Mouse (Mus musculus) forebrain, embryonic 16.5 days (tissue): ENCODE data around the gene Kctd3. TPM values are rescaled to one million over a fixed set of nuclear protein-coding genes. Genes with fewer than 3 reads are reported as not detected.

Experiments
- ATAC-seq: fragments of 200-750 bp; cut with Nextera tagmentation; 2 replicates; pipeline ENCODE4 v1.8.0; 2017; ENCODE audit warnings: mild to moderate bottlenecking, moderate library complexity
- H3K27ac ChIP-seq: fragments of 300-500 bp; sonication (generic); 2 replicates; pipeline ENCODE4 v1.5.1; 2014; ENCODE audit warnings: low read length, control low read depth
- H3K27me3 ChIP-seq: fragments of 300-500 bp; sonication (generic); replicated peaks from 2 replicates; pipeline ENCODE4 v1.6.1; 2014; ENCODE audit warnings: low read length; ENCODE audit not compliant: control insufficient read depth, insufficient read depth
- H3K36me3 ChIP-seq: fragments of 300-500 bp; sonication (generic); 2 replicates; pipeline ENCODE4 v1.6.1; 2014; ENCODE audit not compliant: control insufficient read depth, insufficient read depth
- H3K4me1 ChIP-seq: fragments of 300-500 bp; sonication (generic); replicated peaks from 2 replicates; pipeline ENCODE4 v1.6.1; 2014; ENCODE audit warnings: low read length; ENCODE audit not compliant: control insufficient read depth, insufficient read depth
- H3K4me2 ChIP-seq: fragments of 300-500 bp; sonication (generic); 2 replicates; pipeline ENCODE4 v1.6.1; 2014; ENCODE audit warnings: mild to moderate bottlenecking, low read length, control low read depth
- H3K4me3 ChIP-seq: fragments of 300-500 bp; sonication (generic); replicated peaks from 2 replicates; pipeline ENCODE4 v1.5.1; 2014; ENCODE audit warnings: mild to moderate bottlenecking, low read length, control low read depth
- H3K9ac ChIP-seq: fragments of 300-500 bp; sonication (generic); replicated peaks from 2 replicates; pipeline ENCODE4 v1.6.1; 2014; ENCODE audit warnings: low read depth, low read length, control low read depth
- H3K9me3 ChIP-seq: fragments of 300-500 bp; sonication (generic); 2 replicates; pipeline ENCODE4 v1.6.1; 2016; ENCODE audit warnings: low read length; ENCODE audit not compliant: control insufficient read depth
- WGBS: fragments of 180-500 bp; shearing (Covaris S2); extraction: QIAGEN DNeasy Blood & Tissue Kit; methylation state at CpG from one replicate; pipeline ENCODE4 v1.1.7; 2014; 5-methylcytosine and 5-hydroxymethylcytosine counted together
- polyA plus RNA-seq: library from polyadenylated mRNA; unstranded; fragments of >200 nt; fragmentation: Nextera tagmentation; extraction: Ambion mirVana; gene quantifications from 2 replicates; pipeline ENCODE4 v1.2.1, GENCODE M21; 2015

Gene Kctd3
- 43.9 and 46.7 TPM in 2 replicates for polyA plus RNA-seq

DNA sequence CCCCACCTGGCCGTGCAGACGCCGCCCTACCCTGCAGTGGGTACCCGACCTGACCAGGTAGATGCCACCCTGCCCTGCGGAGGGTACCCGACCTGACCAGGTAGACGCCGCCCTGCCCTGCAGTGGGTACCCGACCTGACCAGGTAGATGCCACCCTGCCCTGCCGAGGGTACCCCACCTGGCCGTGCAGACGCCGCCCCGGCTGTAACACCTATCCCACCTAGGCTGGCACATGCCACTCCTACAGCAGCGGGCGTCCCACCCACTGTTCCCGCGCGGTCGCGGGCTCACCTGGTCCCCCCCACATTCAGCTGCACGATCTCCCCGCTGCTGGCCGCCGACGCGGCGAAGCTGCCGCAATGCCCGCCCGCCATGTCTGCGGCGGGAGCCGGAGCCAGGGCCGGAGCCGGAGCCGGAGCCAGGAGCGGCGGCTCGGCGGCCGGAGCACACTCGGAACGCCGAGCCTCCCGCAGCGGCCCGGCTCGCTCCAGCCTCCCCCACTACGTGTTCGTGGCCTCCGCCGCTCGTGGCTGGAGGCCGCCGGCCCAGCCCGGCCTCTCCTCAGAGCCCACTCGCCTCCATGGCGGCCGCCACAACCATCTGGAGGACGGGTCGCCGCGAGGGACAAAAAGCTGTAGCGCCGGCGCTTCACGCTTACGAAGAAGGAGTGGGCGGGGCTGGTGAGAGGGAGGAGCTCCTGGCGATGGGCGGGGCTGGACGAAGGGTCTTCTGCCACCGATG lies at the start of gene Kctd3:
TSS of gene Kctd3 (minus strand) at position 603 of the 741 bp plus-strand sequence.
- H3K4me1 ChIP-seq, result peaks cover 22% of the 10 kb centered on the region
- H3K9ac ChIP-seq, result peak within 1 kb of the TSS; percentile 93
- H3K27me3 ChIP-seq, result no peaks in the 10 kb centered on the region; the same call in 1 of the 2 replicates
- H3K4me3 ChIP-seq, result peak within 1 kb of the TSS; percentile 99
- no peaks in the 10 kb centered on the region for H3K9me3 ChIP-seq
- under 1% methylated on average over 68 of the region's 74 CpGs for WGBS
- ATAC-seq, result peak; percentile 92
- peak within 1 kb of the TSS; percentile 96 for H3K4me2 ChIP-seq
- H3K27ac ChIP-seq, result peak within 1 kb of the TSS; percentile 54
- no peaks in the 10 kb centered on the region for H3K36me3 ChIP-seq

DNA sequence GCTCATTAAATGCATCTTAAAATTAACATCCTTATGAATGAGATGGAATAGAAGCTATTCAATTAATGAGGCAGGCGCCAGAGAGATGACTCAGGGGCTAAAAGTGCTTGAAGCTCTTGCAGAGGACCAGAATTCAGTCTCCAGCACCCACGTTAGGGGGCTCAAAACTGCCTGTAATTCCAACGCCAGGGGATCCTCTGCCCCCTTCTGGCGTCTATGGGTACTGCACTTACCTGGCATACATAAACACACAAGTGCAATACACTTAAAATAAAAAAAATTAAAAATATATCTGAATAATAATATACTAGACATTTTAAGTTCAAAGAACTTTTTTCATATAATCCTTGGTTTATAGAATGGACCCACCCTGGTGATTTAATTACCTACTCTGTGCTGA lies 49.8 kb upstream of the Kctd3 start:
- H3K9ac ChIP-seq, result no peak overlapping the region
- ATAC-seq, result no peak
- H3K4me1 ChIP-seq, result no peaks in the 10 kb centered on the region
- H3K27ac ChIP-seq, result no peak overlapping the region
- H3K27me3 ChIP-seq, result no peaks in the 10 kb centered on the region
- no peak overlapping the region for H3K4me3 ChIP-seq
- no peak overlapping the region for H3K4me2 ChIP-seq
- WGBS, result 54% methylated on average over 4 of the region's 4 CpGs
- H3K36me3 ChIP-seq, result no peaks in the 10 kb centered on the region
- H3K9me3 ChIP-seq, result no peaks in the 10 kb centered on the region

- no peak overlapping the region for H3K4me3 ChIP-seq
- no peaks in the 10 kb centered on the region for H3K9me3 ChIP-seq
- H3K4me2 ChIP-seq, result no peak overlapping the region
- WGBS, result 69% methylated on average over 2 of the region's 2 CpGs
- no peaks in the 10 kb centered on the region for H3K36me3 ChIP-seq
- no peaks in the 10 kb centered on the region for H3K27me3 ChIP-seq
- no peaks in the 10 kb centered on the region for H3K4me1 ChIP-seq
- H3K9ac ChIP-seq, result no peak overlapping the region
- H3K27ac ChIP-seq, result no peak overlapping the region
- no peak for ATAC-seq
Measured at GRCm38 (mm10) chr1:189055933-189056332, 48.3 kb upstream of the Kctd3 start.

DNA sequence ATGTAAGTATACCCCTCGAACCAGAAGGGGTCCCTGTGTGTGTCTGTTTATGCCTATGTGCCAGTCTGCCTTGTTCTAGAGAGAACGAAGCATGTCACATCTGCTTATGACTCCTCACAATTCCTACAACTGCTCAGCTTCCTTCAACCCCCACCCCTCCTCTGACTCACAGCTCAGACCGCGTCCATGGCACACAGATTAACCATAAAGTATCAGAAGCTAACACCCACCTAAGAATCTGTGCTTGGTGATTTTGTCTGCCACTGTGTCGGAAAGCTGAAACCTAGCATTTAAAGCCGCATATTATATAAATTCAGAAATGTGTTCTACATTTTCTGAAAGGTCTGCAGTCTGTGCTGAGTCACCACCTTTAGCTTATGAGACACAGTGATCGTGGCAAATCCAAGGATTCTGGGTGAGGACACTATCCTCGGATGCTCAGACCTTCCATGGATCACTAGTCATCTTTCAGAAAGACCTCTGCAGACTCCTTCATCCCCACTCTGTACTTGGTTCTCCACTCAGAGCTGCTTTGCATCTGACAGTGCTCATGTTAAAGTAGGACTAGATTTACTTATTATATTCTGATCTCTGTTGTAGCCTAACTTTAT lies 47.4 kb upstream of the Kctd3 start:
- Histone ChIP-seq H3K27ac (no peak overlapping the region), H3K4me3 (no peak overlapping the region), H3K36me3 (no peaks in the 10 kb centered on the region), H3K9me3 (no peaks in the 10 kb centered on the region), H3K27me3 (no peaks in the 10 kb centered on the region), H3K4me2 (no peak overlapping the region), H3K9ac (no peak overlapping the region), H3K4me1 (no peaks in the 10 kb centered on the region)
- WGBS, result 90% methylated on average over 8 of the region's 8 CpGs
- ATAC-seq, result no peak

- Histone ChIP-seq H3K4me2 (no peak overlapping the region), H3K36me3 (no peaks in the 10 kb centered on the region), H3K4me1 (no peaks in the 10 kb centered on the region), H3K27me3 (no peaks in the 10 kb centered on the region), H3K4me3 (no peak overlapping the region), H3K9me3 (no peaks in the 10 kb centered on the region), H3K9ac (no peak overlapping the region), H3K27ac (no peak overlapping the region)
- no peak for ATAC-seq
- 78% methylated on average over 5 of the region's 5 CpGs for WGBS
Measured at GRCm38 (mm10) chr1:189054191-189054590, 46.5 kb upstream of the Kctd3 start.

GRCm38 (mm10) chr1:189052189-189052588 lies 44.5 kb upstream of the Kctd3 start:
- H3K27ac ChIP-seq, result no peak overlapping the region
- WGBS, result 42% methylated on average over 4 of the region's 4 CpGs
- no peak overlapping the region for H3K4me2 ChIP-seq
- H3K4me1 ChIP-seq, result 0 out of 2 replicates have a peak, but pooled peaks cover 3% of the 10 kb centered on the region
- no peaks in the 10 kb centered on the region for H3K9me3 ChIP-seq
- ATAC-seq, result peak; percentile 54; the same call in 1 of the 2 replicates
- no peaks in the 10 kb centered on the region for H3K36me3 ChIP-seq
- no peaks in the 10 kb centered on the region for H3K27me3 ChIP-seq
- H3K4me3 ChIP-seq, result no peak overlapping the region
- no peak overlapping the region for H3K9ac ChIP-seq

GRCm38 (mm10) chr1:189050122-189050521 lies 42.5 kb upstream of the Kctd3 start:
- no peak for ATAC-seq
- WGBS, result 83% methylated on average over 3 of the region's 3 CpGs
- Histone ChIP-seq H3K4me3 (no peak overlapping the region), H3K27ac (no peak overlapping the region), H3K9me3 (no peaks in the 10 kb centered on the region), H3K4me1 (0 out of 2 replicates have a peak, but pooled peaks cover 3% of the 10 kb centered on the region), H3K4me2 (no peak overlapping the region), H3K9ac (no peak overlapping the region), H3K27me3 (no peaks in the 10 kb centered on the region), H3K36me3 (no peaks in the 10 kb centered on the region)

DNA sequence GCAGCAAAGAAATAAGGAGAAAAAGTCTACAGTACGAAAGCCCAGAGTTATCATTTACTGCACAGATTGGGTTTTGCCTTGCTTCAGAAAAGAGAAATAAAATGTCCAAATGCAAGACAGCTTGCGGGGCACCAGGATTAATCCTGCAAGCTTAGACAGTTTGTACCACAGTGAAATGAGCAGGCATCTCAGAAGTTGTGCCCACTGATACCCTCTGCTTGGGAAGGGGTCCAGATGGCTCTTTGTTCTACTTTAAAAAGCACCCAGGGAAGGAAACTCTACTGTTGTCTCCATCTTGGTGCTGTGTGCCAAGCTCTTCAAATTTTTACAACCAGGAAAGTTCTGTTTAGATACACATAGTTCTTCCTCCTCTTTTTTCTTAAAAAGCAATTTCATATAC lies 40.7 kb upstream of the Kctd3 start:
- Histone ChIP-seq H3K9ac (no peak overlapping the region), H3K9me3 (no peaks in the 10 kb centered on the region), H3K4me3 (no peak overlapping the region), H3K27ac (peak overlapping the region; percentile 2; the same call in 1 of the 2 replicates), H3K4me2 (no peak overlapping the region), H3K36me3 (no peaks in the 10 kb centered on the region), H3K4me1 (0 out of 2 replicates have a peak, but pooled peaks cover 3% of the 10 kb centered on the region), H3K27me3 (no peaks in the 10 kb centered on the region)
- WGBS, result 61% methylated on average over 2 of the region's 2 CpGs
- ATAC-seq, result no peak

- H3K27me3 ChIP-seq, result no peaks in the 10 kb centered on the region
- 0 out of 2 replicates have a peak, but pooled peaks cover 3% of the 10 kb centered on the region for H3K4me1 ChIP-seq
- no peak overlapping the region for H3K9ac ChIP-seq
- H3K36me3 ChIP-seq, result no peaks in the 10 kb centered on the region
- H3K9me3 ChIP-seq, result no peaks in the 10 kb centered on the region
- H3K4me2 ChIP-seq, result no peak overlapping the region
- peak overlapping the region; percentile 2; the same call in 1 of the 2 replicates for H3K27ac ChIP-seq
- no peak for ATAC-seq
- no peak overlapping the region for H3K4me3 ChIP-seq
- 65% methylated on average over 3 of the region's 3 CpGs for WGBS
Measured at GRCm38 (mm10) chr1:189047918-189048317, 40.3 kb upstream of the Kctd3 start.
